Mouse (Mus musculus): ENCODE data around the gene Prkg1.

DNA sequence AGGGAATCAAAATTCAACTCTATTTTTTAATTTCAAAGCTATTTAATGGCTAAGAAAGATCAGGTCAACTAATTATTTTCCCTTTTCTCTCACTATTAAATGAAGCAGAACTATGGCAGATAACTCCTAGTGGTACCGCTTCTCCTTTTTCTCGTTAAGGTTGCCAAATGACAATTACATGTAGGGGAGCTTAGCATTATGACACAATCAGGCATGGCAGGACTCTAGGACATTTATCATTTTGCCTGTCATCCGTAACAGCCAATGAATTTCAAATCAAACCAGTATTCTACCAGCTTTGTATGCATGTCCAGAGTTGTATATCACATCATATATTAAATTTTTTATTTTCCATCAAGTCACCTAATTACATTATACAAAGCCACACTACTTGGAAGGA, 536.4 kb downstream of the Prkg1 start:
- TF ChIP-seq GATA1 (IDR thresholded peaks at IDR 0.05; ENCODE audit: borderline replicate concordance, low read length) (no peak), FLI1 (IDR thresholded peaks at IDR 0.05; ENCODE audit: low read length) (no peak)
